17 mouse cellular contexts compared by ENCODE assay signal in the genomic region with DNA sequence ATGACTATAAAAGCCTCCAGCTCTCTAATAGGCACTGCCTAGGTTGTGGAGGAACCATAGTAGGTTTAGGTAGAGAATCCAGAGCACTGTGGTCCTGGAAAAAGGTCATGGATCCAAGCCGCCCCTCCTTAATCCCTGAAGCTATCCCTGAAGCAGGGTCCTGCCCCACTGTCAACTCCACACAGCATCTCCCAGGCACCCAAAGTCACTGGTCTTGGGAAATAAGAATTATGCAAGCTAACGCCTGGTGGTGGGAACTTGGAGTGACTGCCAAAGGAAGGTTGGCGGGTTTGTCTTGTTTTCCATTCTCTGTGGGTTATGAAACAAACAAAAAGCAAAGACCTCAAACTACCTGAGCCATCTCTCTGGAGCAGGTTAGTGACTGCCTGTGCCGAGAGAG.
"Had no signal": no experiment of that assay in that cellular context is flagged by ENCODE, and none has a peak within 500 bp of the region (broad histone marks: within the 10 kb centered on the region; RNA-seq: fewer than 3 reads in every experiment).

No protein-coding gene starts in this region.

- H3K4me1 ChIP-seq: liver, embryonic 15.5 days had no signal

- H3K4me2 ChIP-seq: liver, embryonic 11.5 days; liver, embryonic 15.5 days; midbrain, embryonic 12.5 days; neural tube, embryonic 13.5 days; stomach, embryonic 15.5 days had no signal

- H3K27me3 ChIP-seq: liver, embryonic 15.5 days; stomach, embryonic 15.5 days had no signal

- H3K9ac ChIP-seq: liver, embryonic 15.5 days; midbrain, embryonic 12.5 days; neural tube, embryonic 13.5 days; stomach, embryonic 15.5 days had no signal

- H3K36me3 ChIP-seq: liver, embryonic 15.5 days; midbrain, embryonic 12.5 days; neural tube, embryonic 13.5 days; stomach, embryonic 15.5 days had no signal

- H3K27ac ChIP-seq: kidney, postnatal 0 days; liver, embryonic 15.5 days; macrophage; midbrain, embryonic 12.5 days had no signal

- H3K4me3 ChIP-seq: liver, embryonic 15.5 days; midbrain, embryonic 12.5 days; neural tube, embryonic 13.5 days; stomach, embryonic 15.5 days had no signal

- ATAC-seq: intestine, postnatal 0 days; midbrain, embryonic 16.5 days had no signal

- DNase-seq: kidney, adult 9 months; kidney, postnatal 36 days; left cerebral cortex, postnatal 4 days; retina, postnatal 1 day; right cerebral cortex, postnatal 4 days; spleen, adult 18-20 months; thymus, adult 2 months; thymus, postnatal 36 days had no signal

- H3K9me3 ChIP-seq: liver, embryonic 15.5 days; midbrain, embryonic 12.5 days; neural tube, embryonic 13.5 days; stomach, embryonic 15.5 days had no signal
